Mouse (Mus musculus) stomach, postnatal 0 days (tissue): ENCODE measurements around the gene Ogdh.

Source experiments
- CTCF ChIP-seq: IDR thresholded peaks from 2 replicates; pipeline ENCODE4 v1.5.1; 2016; ENCODE audit warnings: antibody characterized with exemption, low read depth, mild to moderate bottlenecking, moderate library complexity
- EP300 ChIP-seq: optimal IDR thresholded peaks from 2 replicates; pipeline ENCODE3; 2016; ENCODE audit warnings: antibody characterized with exemption

DNA sequence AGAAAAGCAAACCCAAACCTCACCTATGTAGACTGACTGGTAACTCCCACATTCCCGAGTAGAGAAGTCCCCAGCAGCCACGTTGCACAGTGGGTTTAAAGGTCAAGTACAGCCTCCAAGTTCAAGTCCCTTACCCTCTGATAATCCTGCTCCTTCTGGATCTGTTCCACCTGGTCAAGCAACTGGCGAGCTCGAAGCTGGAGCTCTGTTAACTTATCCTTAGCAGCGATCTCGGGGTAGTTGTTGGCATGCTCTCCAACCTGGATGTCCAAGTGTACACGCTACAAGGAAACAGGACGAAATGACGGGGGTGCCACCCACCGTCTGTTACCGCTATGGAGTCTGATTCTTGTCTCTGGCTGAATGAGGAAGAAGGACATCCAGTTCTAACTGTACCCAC is 17.8 kb upstream of the Ogdh start:
- TF ChIP-seq CTCF (no peak), EP300 (no peak)
